Mouse (Mus musculus): ENCODE measurements around the gene Timm17b. TPM values are rescaled to one million over a fixed set of nuclear protein-coding genes. Genes with fewer than 3 reads are reported as not detected.

The Timm17b gene
- total and polyA plus RNA-seq, 3 experiments = 33.1 to 76.7 (median 38.8) TPM

- TF ChIP-seq HCFC1 (IDR thresholded peaks at IDR 0.05; ENCODE audit: low read depth, low read length) (no peak), NRF1 (IDR thresholded peaks at IDR 0.05; ENCODE audit: low read depth, low read length) (no peak), NELFE (IDR thresholded peaks at IDR 0.05; ENCODE audit: low read depth, low read length) (no peak), RCOR1 (conservative IDR thresholded peaks at IDR 0.05; ENCODE audit: low read depth, low read length) (no peak), ZMIZ1 (IDR thresholded peaks at IDR 0.05; ENCODE audit: low read depth, low read length) (no peak)
- dilution Hi-C loops (cut with MboI; ENCODE audit: extremely low pct_ligation_motif_present, extremely low pct_unique_long_range_greater_than_20kb, low sequenced_read_pairs) (no loop called here), in situ Hi-C loops (cut with MboI; ENCODE audit: low pct_ligation_motif_present, low pct_unique_long_range_greater_than_20kb, low sequenced_read_pairs) (no loop called here)
- Histone ChIP-seq H3K9ac (ENCODE audit: insufficient read depth, low read depth) (peak overlapping the region; percentile 45; the same call in 1 of the 2 replicates), H3K27me3 (replicated peaks) (no peaks in the 10 kb centered on the region), H3K27ac (ENCODE audit: insufficient read depth, low read depth) (peak overlapping the region; percentile 98), H3K9me3 (replicated peaks; ENCODE audit: low read length) (no peaks in the 10 kb centered on the region), H3K4me1 (ENCODE audit: control insufficient read depth in 1 of 2, insufficient read depth in 2 of 2) (peaks cover 15 to 72% of the 10 kb centered on the region in 2 experiments), H3K79me2 (replicated peaks; ENCODE audit: control insufficient read depth, extremely low read depth, insufficient read depth, poor library complexity, severe bottlenecking) (peaks cover 28% of the 10 kb centered on the region), H3K36me3 (replicated peaks in 1 of 2; ENCODE audit: control insufficient read depth in 1 of 2, insufficient read depth in 1 of 2, low read length in 1 of 2) (peaks cover 6 to 13% of the 10 kb centered on the region in 2 experiments), H3K4me3 (replicated peaks in 1 of 3; ENCODE audit: low read depth in 2 of 3, low read length in 2 of 3, poor library complexity in 1 of 3) (no peak overlapping the region), H3K4me2 (ENCODE audit: insufficient read depth, low read depth, poor library complexity, severe bottlenecking) (peak overlapping the region; percentile 80; the same call in 1 of the 2 replicates)
- DNase-seq (ENCODE audit: extremely low read depth) = no peak
These were observed 34.6 kb upstream of the Timm17b start for GRCm38 (mm10) chrX:7864551-7864950.

GRCm38 (mm10) chrX:7865343-7865742, 33.8 kb upstream of the Timm17b start:
- H3K27ac ChIP-seq (ENCODE audit: insufficient read depth, low read depth) = peak overlapping the region; percentile 98
- H3K4me2 ChIP-seq (ENCODE audit: insufficient read depth, low read depth, poor library complexity, severe bottlenecking) = peak overlapping the region; percentile 80
- dilution Hi-C loops (cut with MboI; ENCODE audit: extremely low pct_ligation_motif_present, extremely low pct_unique_long_range_greater_than_20kb, low sequenced_read_pairs) (no loop called here), in situ Hi-C loops (cut with MboI; ENCODE audit: low pct_ligation_motif_present, low pct_unique_long_range_greater_than_20kb, low sequenced_read_pairs) (no loop called here)
- H3K27me3 ChIP-seq (replicated peaks) = no peaks in the 10 kb centered on the region
- peaks cover 13 to 71% of the 10 kb centered on the region in 2 experiments for H3K4me1 ChIP-seq (ENCODE audit: control insufficient read depth in 1 of 2, insufficient read depth in 2 of 2)
- H3K36me3 ChIP-seq (replicated peaks in 1 of 2; ENCODE audit: control insufficient read depth in 1 of 2, insufficient read depth in 1 of 2, low read length in 1 of 2) = peaks cover 6 to 11% of the 10 kb centered on the region in 2 experiments
- peaks cover 27% of the 10 kb centered on the region for H3K79me2 ChIP-seq (replicated peaks; ENCODE audit: control insufficient read depth, extremely low read depth, insufficient read depth, poor library complexity, severe bottlenecking)
- peak; percentile 80 for DNase-seq (ENCODE audit: extremely low read depth)
- no peak overlapping the region for H3K4me3 ChIP-seq (replicated peaks in 1 of 3; ENCODE audit: low read depth in 2 of 3, low read length in 2 of 3, poor library complexity in 1 of 3)
- peak overlapping the region; percentile 45; the same call in 1 of the 2 replicates for H3K9ac ChIP-seq (ENCODE audit: insufficient read depth, low read depth)
- no peaks in the 10 kb centered on the region for H3K9me3 ChIP-seq (replicated peaks; ENCODE audit: low read length)
- TF ChIP-seq SMC3 (IDR thresholded peaks at IDR 0.05; ENCODE audit: low read depth, low read length) (peak; percentile 7; the same call in 1 of the 2 replicates), ZKSCAN1 (IDR thresholded peaks at IDR 0.05; ENCODE audit: borderline replicate concordance, low read depth, low read length) (no peak), RCOR1 (conservative IDR thresholded peaks at IDR 0.05; ENCODE audit: low read depth, low read length) (no peak; the same call in 1 of the 2 replicates), JUND (conservative IDR thresholded peaks at IDR 0.05; ENCODE audit: low read depth, low read length) (no peak), ZC3H11A (IDR thresholded peaks at IDR 0.05; ENCODE audit: low read depth, low read length) (no peak), ZNF384 (IDR thresholded peaks at IDR 0.05; ENCODE audit: low read depth, low read length) (no peak), KAT2A (IDR thresholded peaks at IDR 0.05; ENCODE audit: insufficient replicate concordance, low read length) (0 out of 2 replicates have a peak, but pooled peaks have one; percentile 20), IRF4 (IDR thresholded peaks at IDR 0.05; ENCODE audit: low read depth, low read length) (peak; percentile 77), SIN3A (IDR thresholded peaks at IDR 0.05; ENCODE audit: low read length) (no peak), ZMIZ1 (IDR thresholded peaks at IDR 0.05; ENCODE audit: low read depth, low read length) (no peak), USF2 (conservative IDR thresholded peaks at IDR 0.05; ENCODE audit: low read depth, low read length) (peak; percentile 17; the same call in 1 of the 2 replicates), USF1 (IDR thresholded peaks at IDR 0.05; ENCODE audit: low read depth, low read length) (peak; percentile 65), CHD2 (IDR thresholded peaks at IDR 0.05; ENCODE audit: low read length) (peak; percentile 87), POLR2AphosphoS2 (IDR thresholded peaks at IDR 0.05; ENCODE audit: low read depth, low read length) (peak; percentile 40; the same call in 1 of the 2 replicates), GABPA (IDR thresholded peaks at IDR 0.05; ENCODE audit: insufficient replicate concordance, low read depth, low read length) (no peak), TCF12 (IDR thresholded peaks at IDR 0.05; ENCODE audit: low read depth, low read length) (peak; percentile 94; the same call in 1 of the 2 replicates), HCFC1 (IDR thresholded peaks at IDR 0.05; ENCODE audit: low read depth, low read length) (no peak), TBP (conservative IDR thresholded peaks at IDR 0.05; ENCODE audit: low read depth, low read length) (no peak), BHLHE40 (IDR thresholded peaks at IDR 0.05; ENCODE audit: low read depth, low read length) (peak; percentile 92), MEF2A (IDR thresholded peaks at IDR 0.05; ENCODE audit: borderline replicate concordance, low read depth, low read length) (peak; percentile 97), CHD1 (IDR thresholded peaks at IDR 0.05; ENCODE audit: low read depth, low read length) (no peak), MAFK (IDR thresholded peaks at IDR 0.05; ENCODE audit: insufficient replicate concordance, low read length) (no peak), RAD21 (IDR thresholded peaks at IDR 0.05; ENCODE audit: low read depth, low read length) (no peak), PAX5 (IDR thresholded peaks at IDR 0.05; ENCODE audit: low read length) (no peak), MAZ (IDR thresholded peaks at IDR 0.05; ENCODE audit: low read depth, low read length) (peak; percentile 96), UBTF (IDR thresholded peaks at IDR 0.05; ENCODE audit: low read depth, low read length) (no peak), CTCF (conservative IDR thresholded peaks at IDR 0.05 in 1 of 2, IDR thresholded peaks at IDR 0.05 in 1 of 2; ENCODE audit: low read depth in 2 of 2, low read length in 2 of 2) (no peak), MYC (IDR thresholded peaks at IDR 0.05; ENCODE audit: low read depth, low read length) (no peak), POLR2A (IDR thresholded peaks at IDR 0.05; ENCODE audit: low read depth, low read length) (no peak), E2F4 (IDR thresholded peaks at IDR 0.05; ENCODE audit: insufficient replicate concordance, low read depth, low read length) (no peak), JUN (IDR thresholded peaks at IDR 0.05; ENCODE audit: insufficient read depth, low read depth, low read length) (no peak)

Measured in CH12.LX (cell line).